Mouse (Mus musculus) granulocyte monocyte progenitor cell, adult 5-6 weeks (primary cell): ENCODE measurements at regions not wholly inside any gene's neighbourhood (a gene's known extent, or its start where the extent isn't known, plus 50 kb on each side); places are given as distances from the start of the nearest gene placed in this dataset.

Experiments used
- ATAC-seq: replicated peaks from 2 replicates; pipeline ENCODE4 v1.8.0; 2016; ENCODE audit warnings: mild to moderate bottlenecking, moderate TSS enrichment, inconsistent platforms; ENCODE audit not compliant: poor library complexity, severe bottlenecking

DNA sequence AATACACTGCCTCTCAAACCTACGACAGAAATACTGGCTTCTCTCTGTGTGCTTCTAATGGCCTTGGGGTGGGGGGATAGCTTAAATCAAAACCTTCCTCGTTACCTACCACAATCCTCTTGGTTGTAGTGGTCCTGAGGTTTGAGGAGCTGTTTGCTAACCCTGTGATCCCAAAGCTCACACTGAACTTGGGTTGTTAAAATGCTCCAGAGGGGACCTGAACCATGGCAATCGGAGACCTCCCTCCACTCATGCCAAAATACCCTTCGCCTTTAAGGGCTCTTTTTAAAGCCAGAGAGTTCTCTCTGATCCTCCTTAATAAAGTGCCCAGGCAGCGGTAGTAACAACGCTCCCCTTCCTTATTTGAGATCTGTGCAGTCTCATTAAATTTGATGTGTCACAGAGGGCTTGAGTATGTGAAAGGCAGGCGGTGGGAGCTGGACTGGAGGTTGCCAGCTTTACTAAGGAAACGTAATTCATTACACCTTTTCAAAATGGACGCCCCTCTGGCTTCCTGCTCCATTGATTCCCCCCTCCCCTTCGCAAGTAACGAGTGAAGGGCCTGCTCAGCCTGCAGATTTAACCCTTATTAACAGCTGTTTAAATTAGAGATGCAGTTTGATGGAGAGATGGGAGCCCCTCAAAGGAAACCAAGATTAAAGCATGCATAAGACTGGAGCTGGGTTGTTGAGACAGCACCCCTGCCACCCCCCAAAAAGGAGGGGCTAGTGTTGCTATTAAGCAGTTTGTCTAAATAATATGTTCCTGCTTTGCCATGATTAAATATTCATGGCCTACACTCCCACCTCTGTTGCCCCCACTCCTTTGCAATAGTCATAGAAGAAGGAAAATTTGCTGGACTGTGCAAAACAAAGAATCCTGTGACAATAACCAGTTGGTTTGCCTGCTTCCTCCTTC is 289.4 kb downstream of the Sorl1 start:
- no peak for ATAC-seq

DNA sequence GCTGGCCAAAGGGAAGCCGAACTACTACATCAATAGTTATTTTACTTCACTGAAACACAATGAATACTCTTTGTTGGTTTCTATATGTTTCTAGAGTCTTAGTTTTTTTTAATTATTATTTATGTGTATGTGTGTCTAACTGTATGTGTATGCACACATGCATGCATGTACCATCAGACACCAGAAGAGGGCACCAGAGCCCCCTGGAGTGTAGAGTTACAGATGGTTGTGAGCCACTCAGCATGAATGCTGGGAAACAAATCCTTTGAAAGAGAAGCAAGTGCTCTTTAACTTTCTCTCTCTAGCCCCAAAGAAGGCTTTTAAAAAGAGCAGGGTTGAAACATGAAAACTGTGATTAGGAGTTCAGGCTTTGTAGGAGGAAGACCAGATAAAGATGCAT is 290.7 kb downstream of the Sorl1 start:
- ATAC-seq: no peak

DNA sequence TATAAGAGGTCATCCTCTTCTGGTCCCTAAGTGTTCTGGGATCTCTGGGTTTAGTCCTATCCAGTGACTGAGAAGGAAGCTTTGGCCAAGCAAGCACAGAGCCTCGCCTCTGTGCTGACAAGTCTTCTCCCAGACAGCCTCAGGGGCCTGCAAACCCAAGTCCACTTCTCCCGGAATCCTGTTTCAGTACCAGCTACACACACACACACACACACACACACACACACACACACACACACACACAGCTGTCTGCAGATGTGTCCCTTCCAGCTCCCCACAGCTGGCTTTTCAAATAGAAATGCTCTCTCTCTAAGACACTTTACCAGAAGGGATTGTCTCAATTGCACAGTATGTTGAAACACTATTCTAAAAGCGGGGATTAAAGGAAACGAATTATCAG is 296.7 kb downstream of the Sorl1 start:
- ATAC-seq: no peak

DNA sequence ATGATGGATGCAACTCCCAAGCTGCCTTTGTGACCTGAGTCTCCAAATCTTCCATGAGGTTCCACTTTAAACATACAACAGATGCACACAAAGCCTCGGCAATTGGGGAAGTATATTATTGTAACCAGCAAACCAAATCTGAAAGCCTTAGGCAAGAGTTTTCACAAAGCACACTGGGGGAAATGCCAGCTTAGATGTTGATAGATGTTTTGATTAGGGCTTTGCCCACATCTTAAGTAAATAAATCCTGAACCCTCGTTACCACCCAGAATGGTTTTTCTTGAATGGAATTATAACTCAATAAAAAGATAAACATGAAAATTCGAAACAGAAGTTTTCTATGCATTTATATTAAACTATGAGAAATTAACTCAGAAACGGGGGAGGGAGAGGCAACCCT is 302.7 kb downstream of the Sorl1 start:
- no peak for ATAC-seq

DNA sequence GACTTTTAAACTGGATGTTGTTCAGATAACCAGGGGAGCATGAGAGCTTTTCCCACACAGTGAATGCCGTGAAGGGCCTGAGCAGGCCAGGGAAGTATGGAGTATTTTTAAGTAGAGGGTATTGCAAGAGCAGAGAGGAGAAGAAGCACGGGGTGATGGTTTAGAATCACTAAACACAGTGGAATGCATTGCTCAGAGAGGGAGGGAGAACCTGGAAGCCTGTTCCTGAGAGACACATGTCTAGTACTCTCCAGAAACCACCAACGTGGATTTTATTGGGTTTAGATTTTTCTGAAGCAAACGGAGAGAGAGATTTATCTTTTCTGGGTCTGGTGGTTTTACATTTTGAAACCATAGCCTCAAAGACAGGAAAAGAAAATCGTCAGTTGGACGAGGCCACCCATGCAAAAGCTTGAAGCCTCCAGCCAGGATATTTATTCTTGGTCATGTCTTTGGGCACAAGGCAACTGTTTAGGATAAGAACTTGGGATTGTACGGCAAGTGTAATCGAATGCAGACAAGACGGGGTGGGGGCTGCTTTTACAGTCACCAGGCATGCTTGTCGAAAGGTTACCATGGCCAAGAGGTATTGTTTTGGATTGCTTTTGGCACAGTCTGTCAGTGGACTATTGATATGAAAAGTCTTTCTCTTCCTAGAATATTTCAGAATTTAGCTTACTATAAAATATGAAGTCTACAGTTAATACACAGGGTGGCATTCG is 306.2 kb downstream of the Sorl1 start:
- ATAC-seq: no peak

DNA sequence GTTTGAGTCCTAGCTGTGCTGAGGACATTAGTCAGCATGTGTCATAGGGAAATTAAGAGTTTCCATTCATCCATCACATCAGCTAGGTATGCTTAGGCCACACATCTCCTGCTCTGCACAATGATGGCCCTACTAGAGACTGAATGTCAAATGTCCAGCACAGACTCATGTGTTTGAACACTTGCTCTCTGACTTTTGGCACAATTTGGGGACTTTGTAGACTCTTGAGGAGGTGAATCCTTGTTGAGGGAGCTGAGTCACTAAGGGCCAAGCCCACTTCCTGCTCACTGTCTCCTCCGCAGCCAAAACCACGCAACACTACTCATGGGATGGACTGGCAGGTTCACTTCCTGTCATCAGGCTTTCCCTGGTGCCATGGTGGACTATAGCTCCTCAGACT is 308.2 kb downstream of the Sorl1 start:
- ATAC-seq: no peak

DNA sequence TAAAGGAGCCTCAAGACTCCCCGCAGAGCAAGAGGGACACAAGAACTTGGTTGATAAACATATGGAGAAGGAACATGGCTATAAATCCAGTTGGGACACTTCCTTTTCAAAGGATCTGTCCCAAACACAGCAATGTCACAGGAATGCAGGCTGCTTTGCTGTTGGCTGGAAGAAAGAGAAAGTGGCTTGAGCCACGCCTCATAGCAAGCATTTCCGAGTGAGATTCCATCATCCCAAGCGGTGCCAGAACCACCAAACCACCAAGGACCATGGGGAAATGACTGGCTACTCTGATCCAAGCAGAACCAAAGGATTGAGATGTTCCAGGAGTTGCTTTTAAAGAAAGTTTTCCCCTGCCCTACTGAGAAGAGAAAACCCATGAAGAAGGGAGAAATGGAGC is 314.8 kb downstream of the Sorl1 start:
- ATAC-seq: no peak

DNA sequence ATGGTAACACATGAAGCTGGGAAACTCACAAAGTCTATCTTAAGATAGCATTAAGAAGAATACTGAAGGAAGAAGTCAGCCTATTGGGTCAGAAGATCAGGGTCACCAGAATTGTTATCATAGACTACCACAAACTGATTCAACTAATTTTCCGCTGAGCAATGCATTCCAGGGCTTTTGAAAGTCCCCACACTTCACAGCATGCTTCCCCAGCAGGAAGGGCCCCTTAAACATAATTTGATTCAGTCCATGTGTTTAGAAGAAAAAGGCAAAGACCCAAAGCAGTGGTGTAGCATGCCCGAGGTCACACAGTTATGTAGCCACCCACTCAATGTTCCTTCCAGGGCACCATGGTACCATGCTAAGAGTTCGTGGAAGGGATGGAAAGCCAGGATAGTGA is 315.3 kb downstream of the Sorl1 start:
- ATAC-seq: no peak

DNA sequence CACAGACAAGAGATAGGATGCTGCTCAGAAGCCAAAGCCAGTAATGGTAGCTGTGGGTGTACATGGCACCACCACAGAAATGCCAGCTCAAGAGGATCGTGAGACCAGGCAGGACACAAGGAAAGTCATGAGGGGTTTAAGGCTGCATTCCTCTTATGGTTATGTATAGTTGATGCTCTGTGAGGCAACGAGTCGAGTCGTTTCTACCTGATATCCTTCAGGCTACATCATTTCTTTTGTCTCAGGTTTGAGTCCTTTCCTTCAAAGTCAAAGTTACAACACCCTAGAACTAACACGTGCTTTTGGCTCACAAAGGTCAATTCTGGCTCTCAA is 317.8 kb downstream of the Sorl1 start:
- no peak for ATAC-seq

DNA sequence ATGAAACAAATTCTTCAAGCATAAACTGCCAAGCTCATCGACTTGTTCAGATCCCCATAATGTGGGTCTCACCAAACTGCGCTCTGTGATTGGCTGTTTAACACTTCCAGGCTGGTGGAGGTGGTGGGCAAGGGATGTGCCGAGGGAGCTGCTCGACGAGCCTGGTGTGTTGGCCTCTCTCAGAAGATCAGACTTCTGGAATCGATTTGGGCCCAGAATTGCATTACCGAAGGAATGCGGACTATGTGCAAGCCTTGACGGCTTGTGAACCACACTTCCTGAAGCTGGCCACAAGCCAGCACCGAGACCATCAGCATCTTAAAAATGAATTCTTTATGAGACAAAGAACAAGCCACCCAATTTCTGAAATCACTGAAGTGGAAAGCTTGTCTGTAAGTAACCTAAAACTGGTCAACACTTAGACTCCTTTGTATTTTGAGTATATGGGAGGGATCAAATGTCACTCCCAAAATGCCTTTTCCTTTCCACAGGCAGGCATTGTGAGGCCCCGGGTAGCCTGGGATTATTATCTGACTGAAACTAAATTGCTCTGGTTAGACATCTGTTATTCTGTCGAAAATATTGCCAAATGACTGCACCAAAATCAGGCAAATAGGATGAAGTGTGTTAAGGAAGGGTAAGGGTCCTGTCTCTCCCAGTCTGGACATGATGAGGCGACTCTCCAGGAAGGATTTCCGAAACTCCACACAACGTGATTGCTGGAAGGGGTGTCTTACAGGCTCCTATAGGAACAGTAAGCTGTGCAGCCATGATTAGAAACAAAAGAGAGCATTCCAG is 318.4 kb downstream of the Sorl1 start:
- ATAC-seq: no peak

DNA sequence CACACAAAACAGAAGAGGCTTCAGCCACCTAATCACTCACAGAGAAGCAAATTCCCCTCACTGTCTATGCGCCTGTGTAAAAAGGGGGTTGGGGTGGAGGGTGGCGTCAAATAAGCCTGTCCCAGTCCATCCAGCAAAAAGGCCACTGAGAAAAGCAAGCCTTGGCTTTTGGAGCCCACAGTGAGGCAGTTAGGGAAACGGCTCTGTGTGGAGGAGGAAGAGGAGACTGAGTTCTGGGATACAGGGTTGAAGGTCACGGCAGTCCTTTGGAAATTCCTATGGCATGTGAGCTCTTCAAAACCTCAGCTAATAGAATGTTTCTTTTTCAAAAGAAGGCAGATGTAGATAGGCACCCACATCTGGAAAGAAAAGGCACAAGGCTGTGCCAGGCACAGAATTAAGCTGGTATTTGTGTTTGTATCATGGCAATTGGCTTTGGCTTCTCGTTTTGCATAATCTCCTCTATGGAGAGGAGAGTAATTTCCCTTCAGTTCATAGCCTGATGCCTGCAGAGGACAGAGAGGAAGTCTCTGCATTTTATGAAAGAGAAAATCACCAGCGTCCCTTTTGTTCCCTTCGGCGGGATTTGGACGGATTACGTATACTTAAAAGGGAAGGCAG is 319.3 kb downstream of the Sorl1 start:
- no peak for ATAC-seq

DNA sequence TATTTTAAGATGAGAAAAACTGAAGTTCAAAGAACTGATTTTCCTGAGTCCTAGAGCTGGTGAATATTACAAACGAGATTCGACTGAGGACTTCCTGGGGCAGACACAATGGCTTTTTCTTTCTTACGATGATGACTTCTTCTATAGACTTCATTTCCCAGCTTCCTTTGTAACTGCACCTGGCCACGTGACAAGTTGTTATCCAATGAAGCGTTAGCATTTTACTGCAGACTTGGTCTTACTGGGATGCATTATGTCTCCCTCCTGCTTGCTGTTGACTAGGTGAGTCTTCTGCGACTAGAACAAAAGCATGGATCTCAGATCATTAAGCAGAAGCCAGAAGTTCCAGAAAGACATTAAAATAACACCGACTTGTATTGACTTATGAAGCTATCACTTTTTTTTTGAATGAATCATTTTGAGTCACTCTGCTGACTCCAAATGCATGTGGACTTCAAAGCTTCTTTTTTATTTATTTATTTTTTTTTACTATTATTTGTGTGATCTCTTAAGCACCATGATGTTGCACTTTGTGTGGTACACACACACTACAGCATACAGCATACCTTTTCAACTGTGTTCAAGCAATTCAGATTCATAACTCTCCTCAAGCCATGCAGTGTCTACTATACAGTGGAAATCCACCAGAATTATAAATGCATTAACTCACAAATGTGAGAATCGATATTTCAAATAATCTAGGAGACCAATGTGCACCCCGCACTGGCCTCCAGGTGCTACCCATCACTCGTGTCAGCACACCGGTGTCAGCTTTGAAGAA is 320.2 kb downstream of the Sorl1 start:
- no peak for ATAC-seq

DNA sequence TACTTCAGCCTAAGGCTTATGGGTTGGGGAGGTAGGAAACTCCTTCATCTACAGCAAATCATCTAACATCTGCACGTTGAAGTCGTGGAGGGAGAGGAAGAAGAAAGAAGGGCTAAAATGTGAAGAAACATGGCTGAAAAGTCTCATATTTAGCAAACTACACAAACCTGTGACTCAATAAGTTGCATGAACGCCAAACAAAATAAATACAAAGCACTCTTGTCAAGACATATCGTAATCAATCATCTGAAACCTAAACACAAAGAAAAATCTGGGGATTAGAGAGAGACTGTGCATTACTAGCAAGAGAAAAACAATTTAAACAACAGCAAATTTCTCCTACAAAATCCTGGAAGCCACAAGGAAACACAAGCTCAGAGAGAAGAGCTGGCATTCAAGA is 322.7 kb downstream of the Sorl1 start:
- no peak for ATAC-seq

DNA sequence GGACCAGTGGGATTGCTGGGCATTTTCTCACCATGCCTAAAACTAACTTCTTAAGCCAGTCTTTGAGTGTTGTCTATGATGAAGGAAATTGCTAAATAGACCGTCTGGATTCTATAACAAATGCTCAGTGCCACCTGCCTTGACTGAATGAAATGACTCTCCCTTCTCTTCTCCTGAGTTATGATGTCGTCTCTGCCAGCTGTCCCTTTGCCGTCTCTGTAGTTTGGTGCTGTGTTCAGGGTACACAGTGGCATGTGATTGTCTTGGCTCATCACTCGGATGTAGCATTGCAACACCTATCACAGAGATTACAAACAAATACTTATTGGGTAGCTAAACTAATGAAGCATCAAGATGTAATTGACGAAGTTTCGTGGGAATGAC is 331.3 kb downstream of the Sorl1 start:
- no peak for ATAC-seq

DNA sequence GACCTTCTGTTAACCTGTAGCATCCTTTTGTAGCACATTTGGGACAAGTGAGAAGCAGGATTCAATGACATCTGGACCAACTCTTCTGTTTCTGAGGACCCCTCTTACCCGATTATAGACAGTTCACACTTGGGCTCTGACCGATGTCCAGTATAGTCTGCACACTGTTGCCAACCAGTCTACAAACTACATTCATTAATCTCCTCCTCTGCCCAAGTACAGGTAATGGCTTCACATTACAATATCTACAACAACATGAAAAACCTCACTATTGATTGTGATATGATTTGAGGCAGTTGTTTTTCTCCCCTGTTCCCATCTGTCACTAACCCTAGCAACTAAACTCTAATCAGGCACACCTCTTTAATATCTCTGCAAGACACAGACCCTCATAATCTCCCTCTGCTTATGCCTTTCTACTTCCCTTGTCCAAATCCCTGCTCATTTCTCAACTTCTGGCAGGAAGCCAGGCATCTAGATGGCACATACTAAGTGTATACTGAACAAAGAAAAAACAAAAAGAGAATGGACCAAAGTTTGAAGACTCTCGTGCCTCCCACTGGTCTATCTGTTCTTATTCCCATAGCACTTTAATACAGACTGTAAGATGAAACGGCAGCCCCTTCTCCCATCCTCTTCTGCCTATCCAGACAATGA is 331.8 kb downstream of the Sorl1 start:
- no peak for ATAC-seq

DNA sequence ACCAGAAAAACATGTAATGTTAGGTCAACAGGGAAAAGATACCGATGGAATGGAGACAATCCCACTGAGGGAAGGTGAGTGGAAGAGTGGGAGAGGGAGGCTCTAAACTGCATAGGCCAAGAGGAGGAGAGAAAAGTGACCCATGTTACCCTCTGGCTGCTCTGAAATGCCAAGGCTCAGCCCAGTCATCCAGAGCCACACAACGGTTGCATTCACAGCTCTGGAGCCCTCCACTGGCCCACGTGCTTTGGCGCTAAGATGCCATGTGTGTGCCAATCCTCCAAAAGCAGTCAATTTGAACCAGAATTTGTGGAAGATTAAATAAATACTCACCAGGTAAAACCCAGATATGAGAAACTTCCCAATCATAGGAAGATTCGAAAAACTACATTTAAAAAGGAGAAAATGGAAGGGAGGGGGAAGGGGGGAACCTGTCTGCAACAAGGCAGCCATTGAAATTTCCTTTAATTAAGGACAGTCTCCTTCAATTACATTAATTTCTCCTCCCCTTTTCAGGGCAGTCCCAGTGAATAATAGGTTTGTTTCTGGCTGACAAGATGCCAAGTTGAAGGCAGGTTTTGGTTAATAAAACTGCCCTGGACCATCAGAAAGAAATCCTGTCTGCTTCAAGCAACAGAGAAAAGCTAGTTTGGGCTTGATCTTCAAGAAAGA is 332.5 kb downstream of the Sorl1 start:
- ATAC-seq: no peak

DNA sequence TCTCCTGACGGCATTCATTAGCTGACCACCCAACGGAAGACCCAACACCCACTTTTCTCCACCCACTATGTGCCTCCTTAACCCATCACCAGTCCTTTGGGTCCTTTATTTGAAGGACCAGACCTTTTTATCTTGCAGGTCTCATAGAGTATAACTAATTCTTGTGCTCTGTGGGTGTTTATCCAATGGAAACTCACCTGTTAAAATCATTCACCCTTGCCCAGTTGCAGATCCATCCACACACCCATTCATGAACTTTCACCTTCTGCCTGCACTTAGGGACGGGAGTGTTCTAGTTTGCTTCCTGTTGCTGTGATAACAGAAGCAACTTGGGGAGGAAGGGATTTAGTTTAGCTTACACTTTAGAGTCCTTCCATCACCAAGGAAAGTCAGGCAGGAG is 339.0 kb downstream of the Sorl1 start:
- ATAC-seq: no peak

DNA sequence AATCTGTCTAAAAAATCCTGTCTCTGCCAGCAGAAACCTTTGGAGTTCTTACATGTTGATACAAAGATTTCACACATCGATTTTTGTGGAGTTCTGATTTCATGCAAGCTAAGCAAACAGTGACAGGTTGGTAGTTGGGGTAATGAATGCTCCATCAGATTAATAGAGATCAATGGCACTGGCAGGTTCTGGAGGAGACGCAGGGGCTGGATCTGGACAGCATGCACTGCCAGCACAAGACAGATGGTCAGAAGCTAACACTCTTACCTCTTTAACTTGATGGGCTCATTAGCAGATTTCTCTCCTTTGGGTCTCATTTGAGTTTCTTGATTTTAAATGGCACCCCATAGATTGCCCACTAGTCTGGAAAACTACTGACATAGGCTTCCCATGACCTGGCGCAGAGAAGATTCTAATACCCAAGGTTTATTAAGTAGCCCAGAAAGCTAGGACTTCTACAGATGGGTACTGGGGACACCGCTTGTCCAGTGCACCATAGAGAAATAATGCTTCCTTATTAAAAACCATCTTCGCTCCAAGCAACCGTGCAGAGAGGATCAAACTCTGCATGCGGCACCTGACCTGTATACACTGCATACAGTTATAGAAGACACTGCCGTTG is 351.7 kb downstream of the Sorl1 start:
- ATAC-seq: no peak

DNA sequence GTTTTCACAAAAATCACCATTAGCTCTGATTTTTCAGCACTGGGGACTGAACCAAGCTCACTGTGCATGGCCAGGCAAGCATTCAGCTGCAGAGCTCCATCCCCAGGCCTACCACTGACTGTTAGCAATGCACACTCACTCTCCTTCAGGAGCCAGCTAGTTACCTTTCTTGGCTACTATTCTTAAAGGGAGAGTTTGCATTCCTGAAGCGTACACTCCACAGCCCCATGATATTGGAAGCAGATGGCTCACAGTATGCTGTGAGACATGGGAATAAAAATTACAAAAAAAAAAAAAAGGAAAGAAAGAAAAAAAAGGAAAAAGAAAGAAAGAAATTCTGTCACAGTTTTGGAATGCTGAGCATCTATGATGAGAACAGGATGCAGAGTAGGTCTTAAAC is 352.8 kb downstream of the Sorl1 start:
- no peak for ATAC-seq
